Comparison of ENCODE assay signal across 9 mouse cellular contexts in genomic region chr3:138063731-138064329, GRCm38 (mm10). TPM values are rescaled to one million over a fixed set of nuclear protein-coding genes. Genes with fewer than 3 reads are reported as not detected.
DNase-seq lines count a peak whose midpoint lies in the region; ATAC-seq lines count a peak whose summit lies in the region.
"Had no signal": no experiment of that assay in that cellular context is flagged by ENCODE, and none has a peak within 500 bp of the region (broad histone marks: within the 10 kb centered on the region; RNA-seq: fewer than 3 reads in every experiment).

No protein-coding gene starts in this region.

- no peak overlapping the region for H3K9ac ChIP-seq in liver, embryonic 12.5 days
- H3K9ac ChIP-seq: liver, embryonic 13.5 days had no signal

- no peak overlapping the region for H3K4me3 ChIP-seq in liver, embryonic 12.5 days
- H3K4me3 ChIP-seq: liver, embryonic 13.5 days had no signal

- intact Hi-C loops in gastrocnemius, postnatal 36 days (cut with DNase I), result no loop called here

- ATAC-seq in activated CD4-positive, CD25-positive, alpha-beta regulatory T cell, adult 4 months, result no peak
- ATAC-seq in liver, embryonic 12.5 days, result no peak

- no peaks in the 10 kb centered on the region for H3K4me1 ChIP-seq in liver, embryonic 12.5 days
- H3K4me1 ChIP-seq: liver, embryonic 13.5 days had no signal

- no peaks in the 10 kb centered on the region for H3K36me3 ChIP-seq in liver, embryonic 12.5 days
- H3K36me3 ChIP-seq: liver, embryonic 13.5 days had no signal

- H3K27ac ChIP-seq in liver, embryonic 12.5 days, result no peak overlapping the region
- H3K27ac ChIP-seq: liver, embryonic 13.5 days had no signal

- peaks cover 10% of the 10 kb centered on the region; the same call in 1 of the 2 replicates for H3K27me3 ChIP-seq in liver, embryonic 12.5 days (replicated peaks)
- H3K27me3 ChIP-seq: liver, embryonic 13.5 days had no signal

- DNase-seq in adrenal gland, adult (ENCODE audit: inconsistent age in 2 of 2, low spot score in 1 of 2), result peak; percentile 59 to 80
- DNase-seq in adrenal gland, postnatal 4 days (ENCODE audit: low spot score in 2 of 2), result no peak
- peak; percentile 45 for DNase-seq in ovary, postnatal 14 days (ENCODE audit: low spot score)
- no peak for DNase-seq in ovary, postnatal 10 days (ENCODE audit: low spot score)
- peak; percentile 72 to 77 for DNase-seq in gastrocnemius, postnatal 36 days
- peak; percentile 77 for DNase-seq in kidney, postnatal 10 days
- DNase-seq: liver, embryonic 13.5 days had no signal

- H3K4me2 ChIP-seq in liver, embryonic 12.5 days, result no peak overlapping the region
- H3K4me2 ChIP-seq: liver, embryonic 13.5 days had no signal

- 65% methylated on average over 14 of the region's 14 CpGs for WGBS in liver, embryonic 12.5 days (ENCODE audit: insufficient replicate concordance)

- no peaks in the 10 kb centered on the region for H3K9me3 ChIP-seq in liver, embryonic 12.5 days (replicated peaks)
- H3K9me3 ChIP-seq: liver, embryonic 13.5 days had no signal

RNA-seq across cellular contexts. Expression of gene 1110002E22Rik, which starts 1.0 kb away (rescaled TPM):
- total RNA-seq in adrenal gland, postnatal 4 days (2021), result 1 to 10 TPM; 1.7 to 2.9 TPM
- 100 to 1,000 TPM; 112 to 114 TPM for total RNA-seq in gastrocnemius, postnatal 36 days (2021)
- not detected for polyA plus RNA-seq in activated CD4-positive, CD25-positive, alpha-beta regulatory T cell, adult 4 months (2017; shearing (Covaris generic))
- polyA plus RNA-seq in liver, embryonic 12.5 days (2016; fragmentation: Nextera tagmentation; extraction: Ambion mirVana), result 0.04 TPM in 2 replicates

RNA-seq across cellular contexts. Expression of gene Gm5105, which starts 3.4 kb away (rescaled TPM):
- total RNA-seq in adrenal gland, postnatal 4 days (2021), result under 1 TPM in 1 of 2 experiments, not detected in 1; 0.17 TPM
- total RNA-seq in gastrocnemius, postnatal 36 days (2021), result 1 to 10 TPM; 1.3 to 1.9 TPM
- not detected for polyA plus RNA-seq in activated CD4-positive, CD25-positive, alpha-beta regulatory T cell, adult 4 months (2017; shearing (Covaris generic))
- 0.10 TPM in 1 of 2 replicates, not detected in the other for polyA plus RNA-seq in liver, embryonic 12.5 days (2016; fragmentation: Nextera tagmentation; extraction: Ambion mirVana)
- polyA plus RNA-seq: liver, embryonic 13.5 days had no signal

Comparison
In these comparisons a context has a peak if more than half of its experiments do, and no peak if none do; other contexts are left out.
1. DNase-seq: peak in adrenal gland, adult (2 of 2), ovary, postnatal 14 days (single experiment), gastrocnemius, postnatal 36 days (2 of 2) and kidney, postnatal 10 days (single experiment); none in adrenal gland, postnatal 4 days (0 of 2) and ovary, postnatal 10 days (single experiment).
2. RNA of gene 1110002E22Rik, which starts 1.0 kb away (total RNA-seq): 112 to 114 TPM in gastrocnemius, postnatal 36 days; 1.7 to 2.9 TPM in adrenal gland, postnatal 4 days; every median in the first group is over 10 times any median in the second.